Mouse (Mus musculus) testis, adult 2 months (tissue): ENCODE results near the gene Nkpd1. TPM values are rescaled to one million over a fixed set of nuclear protein-coding genes. Genes with fewer than 3 reads are reported as not detected.

Source experiments
- H3K27ac ChIP-seq: fragments of 200-500 bp; 2 replicates; pipeline ENCODE4 v1.5.1; 2012; ENCODE audit warnings: low read depth, low read length; ENCODE audit not compliant: control insufficient read depth, insufficient read depth
- H3K27me3 ChIP-seq: fragments of 200-500 bp; 2 replicates; pipeline ENCODE4 v1.6.1; 2012; ENCODE audit warnings: mild to moderate bottlenecking, low read length, moderate library complexity; ENCODE audit not compliant: control insufficient read depth, insufficient read depth
- H3K36me3 ChIP-seq: fragments of 200-500 bp; 2 replicates; pipeline ENCODE4 v1.6.1; 2012; ENCODE audit warnings: mild to moderate bottlenecking, low read length; ENCODE audit not compliant: control insufficient read depth, insufficient read depth
- H3K4me1 ChIP-seq: fragments of 200-500 bp; 2 replicates; pipeline ENCODE4 v1.6.1; 2012; ENCODE audit warnings: low read length; ENCODE audit not compliant: control insufficient read depth, insufficient read depth
- H3K4me3 ChIP-seq: fragments of 200-500 bp; 2 replicates; pipeline ENCODE4 v1.5.1; 2012; ENCODE audit warnings: low read depth, mild to moderate bottlenecking, low read length, moderate library complexity, mixed read lengths; ENCODE audit not compliant: control insufficient read depth
- CTCF ChIP-seq: fragments of 200-500 bp; IDR thresholded peaks from 2 replicates; pipeline ENCODE4 v1.5.1; 2012; ENCODE audit warnings: low read depth, mild to moderate bottlenecking, inconsistent platforms, low read length, moderate library complexity; ENCODE audit not compliant: control insufficient read depth, insufficient read depth, insufficient replicate concordance
- POLR2A ChIP-seq: fragments of 200-500 bp; IDR thresholded peaks from 2 replicates; pipeline ENCODE4 v1.6.1; 2012; ENCODE audit warnings: low read depth, mild to moderate bottlenecking, inconsistent platforms, low read length, moderate library complexity; ENCODE audit not compliant: control insufficient read depth
- polyA plus RNA-seq: library from polyadenylated mRNA; depleted of rRNA; stranded (reverse); fragments of >200 nt; gene quantifications from 2 replicates; pipeline ENCODE4 v1.2.3, GENCODE M21; 2012

Nkpd1 gene
- polyA plus RNA-seq, 1 experiment, result 5.6 TPM

GRCm38 (mm10) chr7:19534676-19535075 lies 17.0 kb downstream of the Nkpd1 start:
- H3K36me3 ChIP-seq, result no peaks in the 10 kb centered on the region; the same call in none of the 2 replicates

GRCm38 (mm10) chr7:19540771-19541566 lies 23.3 kb downstream of the Nkpd1 start:
- Histone ChIP-seq H3K27me3 (no peaks in the 10 kb centered on the region), H3K4me1 (peaks cover 4% of the 10 kb centered on the region), H3K36me3 (no peaks in the 10 kb centered on the region), H3K27ac (no peak overlapping the region), H3K4me3 (no peak overlapping the region)
- no peak for TF ChIP-seq CTCF
- no peak for TF ChIP-seq POLR2A

More at GRCm38 (mm10) chr7:19534676-19535075, 17.0 kb downstream of the Nkpd1 start:
- Histone ChIP-seq H3K27me3 (no peaks in the 10 kb centered on the region), H3K27ac (no peak overlapping the region), H3K4me1 (no peaks in the 10 kb centered on the region), H3K4me3 (no peak overlapping the region)
- TF ChIP-seq CTCF, result no peak
- TF ChIP-seq POLR2A, result no peak

- peaks cover 4% of the 10 kb centered on the region for H3K4me1 ChIP-seq
- no peak overlapping the region for H3K27ac ChIP-seq
- no peaks in the 10 kb centered on the region for H3K27me3 ChIP-seq
- H3K36me3 ChIP-seq, result no peaks in the 10 kb centered on the region
- no peak overlapping the region for H3K4me3 ChIP-seq
- TF ChIP-seq CTCF (no peak), POLR2A (no peak)
These were observed 24.1 kb downstream of the Nkpd1 start for GRCm38 (mm10) chr7:19541681-19542154.

GRCm38 (mm10) chr7:19542155-19542691 lies 24.6 kb downstream of the Nkpd1 start:
- TF ChIP-seq POLR2A (no peak), CTCF (no peak)
- H3K4me1 ChIP-seq, result peaks cover 4% of the 10 kb centered on the region
- no peak overlapping the region for H3K27ac ChIP-seq
- no peaks in the 10 kb centered on the region for H3K27me3 ChIP-seq
- H3K36me3 ChIP-seq, result no peaks in the 10 kb centered on the region
- H3K4me3 ChIP-seq, result no peak overlapping the region

GRCm38 (mm10) chr7:19543584-19543983 lies 25.9 kb downstream of the Nkpd1 start:
- no peak overlapping the region for H3K4me3 ChIP-seq
- peaks cover 4% of the 10 kb centered on the region for H3K4me1 ChIP-seq
- TF ChIP-seq POLR2A (no peak), CTCF (peak; percentile 40; the same call in 1 of the 2 replicates)
- H3K27me3 ChIP-seq, result no peaks in the 10 kb centered on the region
- H3K36me3 ChIP-seq, result no peaks in the 10 kb centered on the region
- H3K27ac ChIP-seq, result no peak overlapping the region

- TF ChIP-seq CTCF (no peak), POLR2A (no peak)
- Histone ChIP-seq H3K27ac (no peak overlapping the region), H3K4me3 (no peak overlapping the region), H3K36me3 (no peaks in the 10 kb centered on the region), H3K27me3 (no peaks in the 10 kb centered on the region), H3K4me1 (peaks cover 4% of the 10 kb centered on the region)
These were observed 28.4 kb downstream of the Nkpd1 start for GRCm38 (mm10) chr7:19546007-19546406.

GRCm38 (mm10) chr7:19547344-19547969 lies 29.8 kb downstream of the Nkpd1 start:
- Histone ChIP-seq H3K27ac (no peak overlapping the region), H3K4me1 (no peaks in the 10 kb centered on the region; the same call in 1 of the 2 replicates)

More at GRCm38 (mm10) chr7:19547344-19547969, 29.8 kb downstream of the Nkpd1 start:
- H3K4me3 ChIP-seq, result no peak overlapping the region
- no peaks in the 10 kb centered on the region for H3K36me3 ChIP-seq
- H3K27me3 ChIP-seq, result no peaks in the 10 kb centered on the region
- TF ChIP-seq POLR2A (no peak), CTCF (no peak)
